Mouse (Mus musculus): ENCODE results near the gene Cnksr3.

DNA sequence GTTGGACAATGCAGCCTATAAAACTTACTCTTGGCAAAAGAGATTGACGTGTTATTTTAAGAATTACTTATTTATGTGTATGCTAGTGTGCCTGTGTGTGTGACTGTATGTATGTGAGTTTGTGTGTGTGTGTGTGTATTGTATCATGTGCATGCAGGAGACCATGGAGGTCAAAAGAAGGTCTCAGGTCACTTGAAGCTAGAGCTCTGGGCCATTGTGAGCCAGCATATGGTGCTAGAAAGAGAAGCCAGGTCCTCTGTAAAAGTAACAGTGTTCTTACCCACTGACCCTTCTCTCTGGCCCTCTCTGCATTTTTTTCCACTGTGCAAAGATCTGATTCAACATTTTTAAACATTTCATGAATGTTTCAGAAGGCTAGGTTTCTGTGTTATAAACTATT lies 134.1 kb downstream of the Cnksr3 start:
- TF ChIP-seq CTCF (IDR thresholded peaks at IDR 0.05; ENCODE audit: extremely low read depth, insufficient read length, insufficient replicate concordance, low read depth, low read length) (no peak), POLR2A (IDR thresholded peaks at IDR 0.05; ENCODE audit: low read depth, low read length) (no peak)

Measured in small intestine, adult 2 months (tissue).